Mouse (Mus musculus) bone marrow, adult 2 months (tissue): ENCODE data around the gene Ier3. TPM values are rescaled to one million over a fixed set of nuclear protein-coding genes. Genes with fewer than 3 reads are reported as not detected.

Experiments
- H3K27ac ChIP-seq: fragments of 200-500 bp; 2 replicates; pipeline ENCODE4 v1.5.1; 2012; ENCODE audit warnings: low read depth, mild to moderate bottlenecking, control low read depth, inconsistent platforms, low read length; ENCODE audit not compliant: control insufficient read depth, poor library complexity, insufficient read depth
- H3K4me1 ChIP-seq: fragments of 200-500 bp; 2 replicates; pipeline ENCODE4 v1.6.1; 2011; ENCODE audit warnings: low read length; ENCODE audit not compliant: control insufficient read depth, insufficient read depth
- H3K4me3 ChIP-seq: fragments of 200-500 bp; replicated peaks from 2 replicates; pipeline ENCODE3; 2011; ENCODE audit warnings: mild to moderate bottlenecking, low read depth, low read length, control low read depth; ENCODE audit not compliant: control insufficient read depth
- CTCF ChIP-seq: fragments of 200-500 bp; IDR thresholded peaks from 2 replicates; pipeline ENCODE4 v1.5.1; 2011; ENCODE audit warnings: low read length, control low read depth; ENCODE audit not compliant: control insufficient read depth, insufficient read depth
- POLR2A ChIP-seq: fragments of 200-500 bp; IDR thresholded peaks from 2 replicates; pipeline ENCODE4 v1.6.1; 2011; ENCODE audit warnings: low read depth, mild to moderate bottlenecking, control low read depth, low read length, borderline replicate concordance; ENCODE audit not compliant: control insufficient read depth
- WGBS: fragments of 180-500 bp; shearing (Covaris S2); methylation state at CpG from one replicate; pipeline ENCODE4 v1.1.7; 2018; 5-methylcytosine and 5-hydroxymethylcytosine counted together
- polyA plus RNA-seq: library from polyadenylated mRNA; stranded (reverse); fragments of >200 nt; gene quantifications from 2 replicates; pipeline ENCODE4 v1.2.4, GENCODE M21; 2011; ENCODE audit warnings: low replicate concordance; ENCODE audit not compliant: missing spikeins, insufficient read depth, insufficient read length

Ier3 gene
- polyA plus RNA-seq, 1 experiment, result 17.1 TPM

DNA sequence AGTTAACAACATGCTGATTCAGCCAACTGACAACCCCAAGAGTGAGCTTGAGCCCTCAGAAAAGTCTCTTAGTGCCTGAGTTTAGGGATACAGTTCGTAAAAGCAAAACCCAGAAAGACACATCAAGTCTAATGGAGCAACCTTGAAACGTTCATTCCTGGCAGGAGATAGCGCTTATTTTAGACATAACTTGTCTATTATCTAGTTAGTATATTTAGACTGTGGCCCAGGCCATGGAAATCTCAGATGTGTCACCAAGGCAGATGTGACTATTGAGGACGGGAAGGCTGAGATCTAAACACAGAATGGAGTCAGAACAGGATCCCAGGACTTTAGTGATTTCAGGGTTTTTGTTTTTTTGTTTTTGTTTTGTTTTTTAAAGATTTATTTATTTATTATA, 36.3 kb upstream of the Ier3 start:
- no peak overlapping the region for H3K4me3 ChIP-seq
- H3K27ac ChIP-seq, result no peak overlapping the region
- WGBS, result 68% methylated on average over 4 of the region's 4 CpGs
- H3K4me1 ChIP-seq, result no peaks in the 10 kb centered on the region
- TF ChIP-seq POLR2A, result no peak
- no peak for TF ChIP-seq CTCF

DNA sequence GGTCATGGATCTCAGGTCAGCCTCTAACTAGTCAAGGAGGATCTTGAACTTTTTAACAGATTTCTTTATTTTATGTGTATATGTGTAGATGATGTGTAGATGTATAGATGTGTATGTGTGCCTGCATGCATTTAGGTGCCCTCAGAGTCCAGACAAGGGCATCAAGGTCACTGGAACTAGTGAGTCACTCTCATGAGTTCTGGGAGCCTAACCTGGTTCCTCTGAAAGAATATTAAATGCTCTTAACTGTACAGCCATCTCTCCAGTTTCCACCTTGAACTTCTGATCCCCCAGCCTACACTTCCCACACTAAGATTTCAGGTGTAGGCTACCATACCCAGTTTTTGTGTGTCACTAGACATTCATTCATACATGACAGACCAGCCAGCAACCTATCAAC, 34.0 kb upstream of the Ier3 start:
- Histone ChIP-seq H3K27ac (no peak overlapping the region), H3K4me3 (no peak overlapping the region), H3K4me1 (no peaks in the 10 kb centered on the region)
- no peak for TF ChIP-seq POLR2A
- no peak for TF ChIP-seq CTCF

DNA sequence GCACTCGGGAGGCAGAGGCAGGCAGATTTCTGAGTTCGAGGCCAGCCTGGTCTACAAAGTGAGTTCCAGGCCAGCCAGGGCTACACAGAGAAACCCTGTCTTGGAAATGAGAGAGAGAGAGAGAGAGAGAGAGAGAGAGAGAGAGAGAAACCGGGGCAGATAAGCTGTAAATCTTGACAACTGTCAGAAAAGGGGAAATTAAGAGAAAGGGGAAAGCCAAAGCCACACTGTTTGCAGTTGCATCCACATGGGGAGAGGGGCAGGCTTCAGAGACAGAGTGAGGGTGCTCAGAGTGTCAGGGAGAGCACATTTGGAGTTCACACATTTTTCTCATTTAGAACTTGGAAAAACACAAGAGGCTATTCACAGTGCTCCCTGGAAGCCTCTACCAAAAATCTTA, 33.5 kb upstream of the Ier3 start:
- H3K4me3 ChIP-seq, result no peak overlapping the region
- TF ChIP-seq POLR2A (no peak), CTCF (no peak)
- no peak overlapping the region for H3K27ac ChIP-seq
- no peaks in the 10 kb centered on the region for H3K4me1 ChIP-seq
- 20% methylated on average over 3 of the region's 3 CpGs for WGBS

DNA sequence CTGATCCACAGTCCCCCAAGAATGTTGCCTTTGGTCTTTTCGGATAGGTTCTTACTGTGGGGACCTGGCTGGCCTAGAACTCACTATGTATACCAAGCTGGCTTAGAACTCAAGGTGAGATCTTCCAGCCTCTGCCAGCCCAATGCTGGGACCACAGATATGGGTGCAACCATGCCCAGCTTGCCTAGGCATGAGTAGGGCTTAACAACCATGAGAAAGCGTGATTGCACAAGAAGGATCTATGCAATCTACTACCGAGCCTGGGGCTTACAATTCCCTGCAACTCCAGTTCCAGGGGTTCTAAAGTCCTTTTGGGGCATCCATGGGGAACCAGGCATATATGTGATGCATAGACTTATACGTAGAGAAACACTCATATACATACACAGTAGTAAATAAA, 30.6 kb upstream of the Ier3 start:
- Histone ChIP-seq H3K4me1 (no peaks in the 10 kb centered on the region), H3K4me3 (no peak overlapping the region), H3K27ac (no peak overlapping the region)
- TF ChIP-seq POLR2A (no peak), CTCF (no peak)
- 67% methylated on average over 4 of the region's 4 CpGs for WGBS

DNA sequence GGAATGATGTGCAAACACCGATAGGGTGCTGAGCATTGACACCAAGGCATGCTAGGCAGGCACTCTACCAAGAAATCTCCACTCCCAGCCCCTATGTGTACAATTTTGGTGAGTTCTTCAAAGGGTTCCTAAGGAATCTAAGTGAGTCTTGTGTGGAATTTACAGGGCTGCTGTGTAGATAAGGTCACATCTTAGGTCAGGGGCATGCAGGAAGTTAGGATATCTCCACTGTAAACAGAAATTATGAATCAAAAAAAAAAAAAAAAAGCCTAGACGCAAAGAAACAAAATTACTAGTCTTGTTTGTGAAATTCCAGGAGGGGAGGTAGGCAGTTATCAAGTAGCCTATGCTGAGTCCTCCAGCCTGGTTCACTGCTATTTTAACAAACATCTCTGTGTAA, 28.6 kb upstream of the Ier3 start:
- H3K27ac ChIP-seq, result no peak overlapping the region
- H3K4me3 ChIP-seq, result no peak overlapping the region
- WGBS, result 74% methylated on average over 2 of the region's 2 CpGs
- TF ChIP-seq CTCF, result no peak
- TF ChIP-seq POLR2A, result no peak
- H3K4me1 ChIP-seq, result no peaks in the 10 kb centered on the region

DNA sequence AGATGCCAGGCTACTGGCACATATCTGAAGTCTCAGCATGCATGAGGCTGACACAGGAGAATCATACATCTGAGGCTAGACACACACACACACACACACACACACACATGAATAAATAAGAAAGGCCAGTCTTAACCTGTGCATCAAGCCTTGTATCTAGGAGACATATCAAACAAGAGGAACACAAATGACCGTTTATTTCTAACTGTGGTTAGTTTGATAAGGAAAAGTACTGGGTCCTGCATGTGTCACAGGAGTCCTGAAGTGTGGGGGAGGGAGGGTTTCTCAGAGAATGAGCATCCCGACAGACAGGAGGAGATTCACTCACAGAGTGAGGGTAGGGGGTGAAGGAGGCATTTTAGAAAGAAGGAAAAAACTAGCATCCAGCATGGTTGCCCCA, 26.4 kb upstream of the Ier3 start:
- peaks cover 1% of the 10 kb centered on the region for H3K4me1 ChIP-seq
- no peak overlapping the region for H3K4me3 ChIP-seq
- no peak overlapping the region for H3K27ac ChIP-seq
- WGBS, result 21% methylated on average over 2 of the region's 2 CpGs
- no peak for TF ChIP-seq CTCF
- no peak for TF ChIP-seq POLR2A

DNA sequence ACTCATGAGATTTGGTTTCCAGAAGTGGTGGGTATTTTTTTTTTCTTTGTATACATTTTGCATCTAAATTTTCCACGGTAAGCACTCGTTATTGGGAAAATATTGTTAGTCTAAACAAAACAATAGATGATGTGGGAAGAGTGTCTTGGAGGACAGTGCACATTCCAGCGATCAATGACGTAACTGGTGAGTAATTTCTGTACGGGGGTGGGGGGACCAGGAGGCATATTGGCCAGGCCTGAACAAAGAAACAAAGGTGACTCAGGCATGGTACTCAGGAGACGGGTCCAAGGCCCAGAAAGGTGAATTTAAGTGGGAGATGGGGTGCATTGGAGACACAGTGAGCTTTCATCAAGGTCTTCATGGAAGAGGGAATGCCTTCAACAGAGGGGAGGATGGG, 25.8 kb upstream of the Ier3 start:
- Histone ChIP-seq H3K4me3 (no peak overlapping the region), H3K27ac (0 out of 2 replicates have a peak overlapping the region, but pooled peaks have one; percentile 27), H3K4me1 (peaks cover 1% of the 10 kb centered on the region)
- WGBS, result 77% methylated on average over 6 of the region's 6 CpGs
- TF ChIP-seq POLR2A, result no peak
- TF ChIP-seq CTCF, result no peak

DNA sequence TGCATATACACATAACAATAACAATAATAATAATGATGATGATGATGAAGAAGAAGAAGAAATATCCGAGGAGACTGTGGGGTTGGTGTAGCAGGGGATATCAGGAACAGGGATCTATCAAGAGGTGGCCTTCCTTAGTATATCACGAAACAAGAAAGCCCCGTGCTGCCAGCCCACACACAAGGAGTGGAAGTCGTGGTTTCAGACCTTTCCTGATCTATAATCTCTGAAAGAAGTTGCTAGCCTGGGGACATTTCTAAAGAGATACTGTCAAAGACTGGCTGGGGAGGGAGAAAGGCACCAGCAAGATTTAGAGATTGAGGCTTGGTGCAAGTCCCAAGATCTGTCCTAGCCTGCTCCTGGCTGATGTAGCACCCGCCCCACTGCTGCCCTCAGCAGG, 24.6 kb upstream of the Ier3 start:
- Histone ChIP-seq H3K27ac (no peak overlapping the region), H3K4me1 (peaks cover 1% of the 10 kb centered on the region), H3K4me3 (no peak overlapping the region)
- TF ChIP-seq CTCF (no peak), POLR2A (no peak)
- 16% methylated on average over 5 of the region's 5 CpGs for WGBS

DNA sequence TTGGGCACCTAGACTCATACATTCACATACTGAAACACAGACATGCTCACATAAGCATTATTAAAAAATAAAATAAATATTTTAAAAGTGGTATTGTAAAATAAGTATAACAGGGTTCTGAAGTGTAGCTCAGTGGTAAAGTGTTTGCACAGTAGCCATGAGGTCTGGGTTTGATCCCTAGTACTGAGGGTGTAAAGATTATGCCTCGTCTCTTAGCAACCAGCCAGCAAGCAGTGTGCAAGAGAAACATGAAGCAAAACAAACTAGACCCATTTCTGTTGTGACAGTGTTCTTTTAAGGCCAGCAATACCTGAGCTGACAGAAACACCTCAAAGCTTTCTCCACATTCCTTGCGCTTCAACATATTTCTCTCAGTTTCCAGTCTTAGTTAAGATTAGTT, 20.6 kb upstream of the Ier3 start:
- WGBS, result 71% methylated on average over 2 of the region's 2 CpGs
- H3K27ac ChIP-seq, result no peak overlapping the region
- peaks cover 1% of the 10 kb centered on the region for H3K4me1 ChIP-seq
- TF ChIP-seq CTCF, result no peak
- no peak for TF ChIP-seq POLR2A
- no peak overlapping the region for H3K4me3 ChIP-seq
